Mouse (Mus musculus): Measurements from ENCODE around the gene Glis3. TPM values are rescaled to one million over a fixed set of nuclear protein-coding genes. Genes with fewer than 3 reads are reported as not detected.

The Glis3 gene
- polyA plus RNA-seq, 3 experiments from 2014 or later = 0.05 TPM; not detected in 2

- ATAC-seq = no peak
Observed at GRCm38 (mm10) chr19:28299211-28299775, 380.6 kb downstream of the Glis3 start.

DNA sequence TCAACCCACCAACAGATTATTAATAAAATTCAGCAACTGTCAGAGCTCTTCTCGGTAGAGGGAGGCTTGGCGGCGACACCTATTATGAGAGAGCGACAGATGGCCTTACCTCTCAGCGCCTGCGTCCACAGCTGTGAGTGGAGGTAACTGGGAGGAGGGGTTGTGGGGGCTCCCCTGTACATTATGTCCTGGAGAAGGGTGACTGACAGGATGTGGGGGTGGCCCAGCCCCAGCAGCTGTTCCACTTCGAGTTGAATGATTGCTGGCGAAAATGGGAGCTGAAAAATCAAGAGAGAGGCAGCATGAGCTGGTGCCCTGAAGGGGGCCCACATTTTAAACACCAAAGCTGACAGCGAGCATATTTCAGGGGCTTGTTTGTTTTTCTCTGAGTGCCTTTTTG is 381.2 kb downstream of the Glis3 start:
- ATAC-seq = no peak

GRCm38 (mm10) chr19:28291596-28291995 is 388.3 kb downstream of the Glis3 start:
- no peak for ATAC-seq

- no peak for ATAC-seq
Observed at GRCm38 (mm10) chr19:28289457-28289856, 390.4 kb downstream of the Glis3 start.

GRCm38 (mm10) chr19:28287431-28287830 is 392.4 kb downstream of the Glis3 start:
- no peak for ATAC-seq

DNA sequence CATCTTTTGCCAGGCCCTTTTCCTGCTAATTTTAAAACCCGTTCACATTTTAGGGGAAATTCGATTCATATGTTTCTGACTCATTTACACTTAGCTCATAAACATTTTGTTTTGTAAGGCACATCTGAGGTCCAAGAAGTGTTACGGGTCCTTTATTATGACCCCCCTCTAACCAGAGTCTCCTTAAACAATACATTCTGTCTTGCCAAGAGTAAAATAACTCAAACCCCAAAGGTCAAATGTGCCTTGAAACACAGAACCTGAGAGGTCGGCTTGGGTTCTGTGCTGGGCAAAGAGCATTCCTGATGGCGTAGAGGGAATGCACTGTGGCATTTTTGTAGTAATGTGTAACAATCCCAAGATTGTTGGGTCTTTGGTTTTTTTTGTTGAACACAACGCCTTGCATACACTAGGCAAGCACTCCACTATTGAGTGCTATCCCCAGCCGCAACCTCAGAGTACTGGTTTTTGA is 395.7 kb downstream of the Glis3 start:
- no peak for ATAC-seq

GRCm38 (mm10) chr19:28283241-28284097 is 396.4 kb downstream of the Glis3 start:
- no peak for ATAC-seq

DNA sequence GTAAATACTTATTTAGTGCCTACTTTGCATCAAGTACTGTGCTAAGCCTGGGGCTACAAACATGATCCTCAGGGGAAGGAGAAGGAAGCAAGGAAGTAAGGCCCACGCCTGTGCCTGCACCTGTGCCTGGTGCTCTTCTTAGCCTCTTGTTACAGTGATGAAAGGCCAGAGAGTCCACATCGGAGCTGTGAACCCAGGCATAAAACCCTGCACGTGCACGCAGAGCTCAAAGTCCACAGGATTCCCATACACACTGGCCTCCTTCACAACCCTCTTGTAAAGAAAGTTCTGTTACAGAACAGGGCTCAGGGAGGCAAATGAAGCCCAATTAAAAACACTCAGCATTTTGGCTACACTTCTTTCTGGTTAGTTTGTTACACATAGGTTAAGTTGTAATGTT is 398.5 kb downstream of the Glis3 start:
- ATAC-seq = no peak

DNA sequence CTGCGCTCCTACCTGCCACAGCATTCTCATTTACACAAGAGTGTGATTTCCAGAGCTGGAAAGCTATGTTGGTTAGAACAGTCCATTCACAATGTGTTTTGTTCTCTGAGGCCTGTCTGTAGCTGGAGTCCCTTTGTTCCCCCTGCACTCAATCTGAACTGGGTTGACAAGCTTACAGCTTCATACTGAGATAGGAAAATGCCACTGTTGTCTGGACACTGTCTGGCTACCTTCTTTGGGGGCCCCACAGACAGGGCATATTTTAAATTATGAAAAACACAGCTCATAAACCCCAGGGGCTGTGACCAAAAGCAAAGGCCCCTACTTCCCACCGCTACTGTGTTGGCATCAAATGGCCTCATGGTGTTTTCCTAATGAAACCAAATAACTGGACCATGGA is 402.8 kb downstream of the Glis3 start:
- ATAC-seq = no peak

- ATAC-seq = no peak
Observed at GRCm38 (mm10) chr19:28274501-28274900, 405.4 kb downstream of the Glis3 start.

DNA sequence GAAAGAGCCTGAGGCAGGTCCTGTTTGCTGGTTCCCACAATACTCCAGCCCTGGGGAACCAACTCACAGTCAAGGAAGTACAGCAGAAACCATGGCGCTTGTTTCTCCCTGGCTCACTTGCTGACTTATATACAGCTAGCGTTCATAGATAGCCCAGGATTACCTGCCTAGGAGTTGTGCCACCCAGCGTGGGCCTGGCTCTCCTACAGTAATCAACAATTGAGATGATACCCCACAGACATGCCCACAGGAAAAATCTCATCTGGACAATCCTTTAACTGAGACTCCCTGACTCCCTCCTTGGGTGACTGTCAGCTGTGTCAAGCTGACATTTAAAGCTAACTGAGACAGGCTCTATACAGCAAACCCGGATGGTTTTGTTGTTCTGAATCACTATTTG is 405.9 kb downstream of the Glis3 start:
- ATAC-seq = no peak

GRCm38 (mm10) chr19:28266850-28267249 is 413.0 kb downstream of the Glis3 start:
- ATAC-seq = no peak

DNA sequence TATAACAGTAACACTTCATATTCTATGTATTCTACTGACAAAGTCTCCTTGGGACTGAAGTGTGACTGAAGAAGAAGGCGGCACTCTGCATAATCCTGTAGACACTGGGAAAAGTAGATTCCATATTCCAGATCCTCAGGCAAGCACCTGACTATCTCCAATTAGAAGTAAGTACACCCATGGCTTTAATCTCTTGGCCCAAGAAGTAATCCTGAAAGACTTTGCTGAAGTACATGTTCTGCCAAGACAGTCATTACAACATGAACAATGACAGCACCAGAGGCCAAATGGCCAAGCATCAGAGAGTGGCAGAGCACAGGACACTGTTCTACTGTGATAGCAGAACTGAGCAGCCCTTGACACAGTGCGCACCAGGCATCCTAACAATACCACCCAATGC is 414.1 kb downstream of the Glis3 start:
- no peak for ATAC-seq

DNA sequence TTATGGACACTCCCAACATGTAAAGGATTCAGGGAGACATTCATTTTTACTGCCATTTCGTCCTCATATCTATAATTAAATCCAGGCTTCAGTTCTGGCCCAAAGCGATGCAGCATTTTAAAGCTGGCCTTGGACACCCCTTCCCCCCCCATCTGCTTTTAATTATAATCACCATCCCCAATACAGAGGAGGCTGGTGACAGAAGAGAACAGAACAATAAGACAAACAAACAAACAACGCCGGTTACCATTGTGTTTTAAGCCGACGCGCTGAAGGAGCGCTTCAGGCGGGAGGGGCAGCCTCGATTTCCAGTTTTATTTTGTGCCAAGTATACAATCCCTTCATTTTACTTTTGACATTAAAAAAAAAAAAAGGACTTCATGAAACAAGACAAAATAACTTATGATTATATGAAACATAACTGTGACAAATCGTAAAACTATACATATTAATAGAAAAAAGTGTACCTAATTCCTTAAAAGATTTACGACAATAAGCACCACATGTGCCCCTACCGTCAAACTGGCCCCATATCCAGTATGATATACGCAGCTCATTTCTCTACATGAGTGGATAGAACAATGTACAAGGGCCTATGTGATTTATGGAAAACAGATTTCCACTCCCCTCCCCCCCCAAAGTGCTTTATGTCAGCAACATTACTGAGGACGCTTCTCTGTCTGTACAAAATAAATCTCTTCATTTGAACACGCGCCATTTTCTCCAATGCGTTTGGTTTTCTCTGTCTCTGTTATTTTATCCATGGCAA is 420.8 kb downstream of the Glis3 start:
- ATAC-seq = no peak

DNA sequence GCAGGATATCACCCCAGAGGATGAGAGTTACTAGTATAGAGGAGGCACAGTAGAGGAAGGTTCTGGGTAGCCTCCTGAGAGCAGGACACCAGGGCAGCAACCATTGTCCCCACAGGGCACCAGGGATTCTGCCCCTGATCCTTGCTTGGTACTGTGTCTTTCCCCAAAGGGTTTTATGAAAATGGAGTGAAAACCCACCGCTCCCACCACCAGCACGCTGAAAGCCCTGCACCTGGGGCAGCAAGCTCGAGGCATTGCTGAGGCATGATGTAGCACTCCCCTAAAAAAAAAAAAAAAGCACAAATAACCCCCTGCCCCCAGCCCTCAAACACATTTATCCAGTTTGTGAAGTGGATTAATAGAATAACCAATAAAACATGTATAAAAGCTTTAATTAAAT is 421.4 kb downstream of the Glis3 start:
- no peak for ATAC-seq

GRCm38 (mm10) chr19:28247345-28247744 is 432.5 kb downstream of the Glis3 start:
- no peak for ATAC-seq

GRCm38 (mm10) chr19:28246186-28246585 is 433.7 kb downstream of the Glis3 start:
- ATAC-seq = no peak

- ATAC-seq = no peak
Observed at GRCm38 (mm10) chr19:28238073-28238472, 441.8 kb downstream of the Glis3 start.

GRCm38 (mm10) chr19:28237621-28238020 is 442.3 kb downstream of the Glis3 start:
- no peak for ATAC-seq

DNA sequence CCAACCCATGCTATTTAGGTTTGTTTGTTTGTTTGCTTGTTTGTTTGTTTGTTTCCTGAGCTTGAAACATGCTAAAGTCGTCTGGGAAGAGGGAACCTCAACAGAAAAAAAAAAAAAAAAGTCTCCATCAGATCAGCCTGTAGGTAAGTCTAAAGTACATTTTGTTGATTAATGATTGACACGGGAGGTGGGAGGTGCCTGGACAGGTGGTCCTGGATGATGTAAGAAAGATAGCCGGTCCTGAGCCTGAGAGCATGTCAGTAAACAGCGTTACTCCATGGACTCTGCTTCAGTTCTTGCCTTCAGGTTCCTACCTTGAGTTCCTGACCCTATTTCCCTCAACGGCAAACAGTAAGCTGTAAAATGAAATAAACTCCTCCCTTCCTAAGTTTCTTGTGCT is 444.3 kb downstream of the Glis3 start:
- ATAC-seq = no peak

- ATAC-seq = no peak
Observed at GRCm38 (mm10) chr19:28235096-28235495, 444.8 kb downstream of the Glis3 start.

- ATAC-seq = no peak
Observed at GRCm38 (mm10) chr19:28234676-28235075, 445.2 kb downstream of the Glis3 start.

DNA sequence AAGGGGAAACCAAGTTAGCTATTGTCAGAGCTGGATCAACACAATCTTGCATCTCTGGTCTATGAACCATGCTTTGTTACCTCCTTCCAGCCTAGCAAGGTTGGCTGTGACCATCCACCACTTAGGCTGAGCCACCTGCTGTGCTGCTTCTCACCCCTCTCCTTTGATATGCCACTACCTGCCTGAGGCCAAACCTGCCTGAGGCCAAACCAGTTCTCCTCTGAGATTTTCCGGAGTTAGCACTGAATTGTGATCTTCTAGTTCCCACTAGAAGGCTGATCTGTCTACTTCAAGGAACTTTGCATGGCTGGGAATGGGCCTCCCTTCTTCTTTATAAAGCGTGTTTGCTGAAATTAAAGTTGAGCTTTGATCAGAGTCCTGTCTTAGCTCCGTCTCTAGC is 448.4 kb downstream of the Glis3 start:
- no peak for ATAC-seq

- no peak for ATAC-seq
Observed at GRCm38 (mm10) chr19:28227526-28227925, 452.4 kb downstream of the Glis3 start.
